Mouse (Mus musculus): ENCODE data around the gene Slc25a31.

Gene Slc25a31

DNA sequence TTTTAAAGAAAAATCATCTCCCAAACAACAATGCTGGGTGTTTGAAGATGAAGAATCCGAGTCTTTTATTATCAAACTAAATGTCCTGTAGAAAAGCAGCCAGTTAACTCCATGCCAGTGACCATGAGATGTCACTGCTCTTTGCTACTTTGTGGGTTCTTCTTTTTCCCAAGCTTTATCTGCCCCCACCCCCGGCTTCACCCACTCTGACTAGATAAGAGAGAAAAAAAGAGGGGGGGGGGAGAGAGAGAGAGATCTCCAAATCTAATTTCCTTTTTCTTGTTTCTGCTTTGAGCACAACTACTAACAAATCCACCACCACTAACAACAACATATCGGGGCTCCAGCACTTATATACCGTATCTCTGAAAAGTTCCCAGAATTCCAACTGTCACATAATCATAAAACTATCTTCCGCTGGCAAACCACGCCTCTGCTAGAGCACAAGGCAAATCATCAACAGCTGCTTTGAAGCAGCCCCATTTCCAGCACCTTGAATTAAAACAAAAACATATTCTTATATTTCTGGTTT, 29.8 kb downstream of the Slc25a31 start:
- DNase-seq (ENCODE audit: low read depth, low spot score), result no peak

DNA sequence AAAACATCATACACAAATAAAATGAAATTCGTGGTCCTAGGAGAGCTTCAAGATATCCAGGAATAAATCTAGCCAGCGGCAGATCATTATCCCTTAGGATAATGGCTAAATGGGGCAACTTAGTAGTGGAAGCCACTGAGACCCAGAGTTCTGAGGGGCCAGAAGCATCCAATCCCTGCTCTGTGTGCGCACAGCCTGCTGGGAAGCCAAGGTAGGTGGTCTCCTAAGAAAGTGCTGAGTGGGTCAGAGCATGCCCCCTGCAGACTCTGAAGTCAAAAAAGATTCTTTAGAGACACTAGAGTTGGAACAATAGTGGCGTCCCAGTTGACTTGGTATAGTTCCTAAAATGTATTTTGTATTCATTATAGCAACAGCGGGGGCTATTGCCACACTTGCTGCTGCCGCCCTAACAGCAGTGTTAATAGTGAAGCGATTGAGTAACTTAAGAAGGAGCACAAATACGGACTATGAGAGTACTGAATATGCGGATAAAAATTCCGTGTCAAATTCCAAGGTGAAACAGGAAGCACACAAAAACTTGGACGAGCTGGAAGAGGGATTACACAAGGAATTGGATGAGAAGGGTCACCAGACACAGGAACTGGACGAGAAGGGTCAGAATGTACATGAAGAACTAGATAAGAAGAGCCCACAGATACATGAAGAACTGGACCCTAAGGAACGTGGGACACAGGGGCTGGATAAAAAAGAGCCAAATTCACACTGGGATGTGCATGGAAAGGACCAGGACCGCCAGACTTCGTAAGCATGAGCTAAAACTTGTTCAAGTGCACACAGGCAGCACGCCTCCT, 35.6 kb downstream of the Slc25a31 start, which contains the start of gene Hspa4l:
TSS of gene Hspa4l (plus strand) at position 472 of the 812 bp plus-strand sequence.
- no peak for DNase-seq (ENCODE audit: low read depth, low spot score)

DNA sequence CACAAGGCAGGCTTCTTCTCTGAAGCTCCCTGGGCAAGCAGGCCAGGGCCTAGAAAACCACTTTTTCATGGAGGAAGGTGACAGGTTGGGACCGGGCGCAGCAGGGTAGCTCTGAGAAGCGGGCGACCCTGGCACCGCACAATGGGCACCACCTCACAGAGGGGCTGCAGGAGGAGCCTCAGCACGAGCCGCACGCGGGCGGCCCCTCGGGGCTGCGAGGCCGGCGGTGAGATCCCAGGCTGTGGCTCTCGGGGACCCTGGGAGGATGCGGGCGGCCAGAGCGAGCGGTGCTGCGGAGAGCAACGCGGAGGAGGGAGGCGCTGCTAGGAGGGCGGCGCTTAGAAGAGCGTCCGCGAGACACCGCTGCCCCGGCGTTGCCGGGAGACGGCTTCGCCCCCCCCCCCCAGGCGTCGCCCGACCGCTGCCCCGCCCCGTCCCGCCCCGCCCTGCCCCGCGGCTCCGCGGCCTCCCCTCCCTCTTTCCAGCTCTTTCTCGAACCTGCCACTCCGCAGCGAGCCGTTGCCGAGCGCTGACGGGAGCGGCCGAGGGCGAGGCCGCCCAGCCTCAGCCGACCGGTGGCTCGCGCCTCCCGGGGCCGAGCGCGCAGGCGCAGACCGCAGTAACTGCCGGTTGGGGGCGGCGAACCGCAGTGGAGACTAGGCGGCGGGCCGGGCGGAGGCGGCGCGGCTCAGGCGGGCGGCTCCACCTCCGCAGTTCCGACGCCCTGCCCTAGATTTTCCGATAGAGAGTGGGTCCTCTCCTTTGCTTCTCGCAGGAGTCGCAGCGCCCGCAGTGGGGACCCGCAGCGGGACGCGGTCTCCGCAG, 36.4 kb downstream of the Slc25a31 start:
- peak; percentile 95 for DNase-seq (ENCODE audit: low read depth, low spot score)

- DNase-seq (ENCODE audit: low read depth, low spot score), result peak; percentile 79
These were observed 37.2 kb downstream of the Slc25a31 start for GRCm38 (mm10) chr3:40745661-40746547.

- peak; percentile 3 for DNase-seq (ENCODE audit: low read depth, low spot score)
These were observed 52.1 kb downstream of the Slc25a31 start for GRCm38 (mm10) chr3:40760746-40761145.

DNA sequence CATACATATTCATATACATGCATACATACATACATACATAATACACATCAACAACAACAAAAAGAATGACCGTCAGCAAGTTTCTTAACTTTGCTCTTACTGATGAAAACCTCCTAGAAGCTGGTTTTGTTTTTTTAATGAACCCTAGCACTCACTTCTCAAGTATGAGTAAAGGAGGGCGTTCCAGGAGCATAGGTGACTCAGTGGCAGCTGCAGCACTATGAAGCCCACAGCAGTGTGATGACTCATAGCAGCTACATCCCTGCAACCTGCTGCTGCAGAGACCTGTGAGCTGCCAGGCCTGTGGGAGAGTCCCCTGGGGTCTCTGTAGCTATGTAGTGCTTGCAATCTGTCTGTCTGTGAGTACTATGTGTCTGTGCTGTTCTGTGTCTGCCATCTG, 52.7 kb downstream of the Slc25a31 start:
- peak; percentile 8 for DNase-seq (ENCODE audit: low read depth, low spot score)

Measured in CD4-positive, CD25-positive, alpha-beta regulatory T cell, adult 2 months (primary cell).